ENCODE assay signal across 8 mouse cellular contexts in genomic region chr19:57274286-57274685, GRCm38 (mm10). TPM values are rescaled to one million over a fixed set of nuclear protein-coding genes. Genes with fewer than 3 reads are reported as not detected.
DNase-seq lines count a peak whose midpoint lies in the region; ATAC-seq and TF ChIP-seq lines count a peak whose summit lies in the region.

No protein-coding gene starts in this region.

- ATAC-seq in forebrain, embryonic 16.5 days, result peak; percentile 36; the same call in 1 of the 2 replicates
- ATAC-seq in liver, embryonic 14.5 days (ENCODE audit: insufficient read depth), result no peak
- no peak for ATAC-seq in erythroblast, adult 5-6 weeks (replicated peaks; ENCODE audit: low FRiP score, poor library complexity, severe bottlenecking)

- no peaks in the 10 kb centered on the region for H3K27me3 ChIP-seq in forebrain, embryonic 16.5 days (replicated peaks; ENCODE audit: control insufficient read depth, insufficient read depth, low read length)
- no peaks in the 10 kb centered on the region for H3K27me3 ChIP-seq in liver, embryonic 14.5 days (ENCODE audit: control insufficient read depth, insufficient read depth, low read length)

- TF ChIP-seq EP300 in liver, embryonic 14.5 days (IDR thresholded peaks at IDR 0.05; ENCODE audit: low read depth), result no peak

- DNase-seq in layer of hippocampus, adult 2 months (ENCODE audit: low spot score in 2 of 2), result no peak
- DNase-seq in layer of hippocampus, postnatal 10 days (ENCODE audit: low spot score in 2 of 2), result no peak
- peak; percentile 70 for DNase-seq in cerebellum, adult 9-10 months
- DNase-seq in liver, embryonic 14.5 days (ENCODE audit: low read depth in 3 of 3, low spot score in 3 of 3), result no peak
- no peak for DNase-seq in spleen, postnatal 10 days (ENCODE audit: low spot score in 2 of 2)
- no peak for DNase-seq in left cerebral cortex, postnatal 4 days

- intact Hi-C loops in left cerebral cortex, postnatal 4 days (cut with DNase I), result no loop called here

- H3K36me3 ChIP-seq in forebrain, embryonic 16.5 days (ENCODE audit: control insufficient read depth, insufficient read depth), result no peaks in the 10 kb centered on the region
- H3K36me3 ChIP-seq in liver, embryonic 14.5 days (replicated peaks; ENCODE audit: control insufficient read depth, insufficient read depth, low read depth), result no peaks in the 10 kb centered on the region

- peak overlapping the region; percentile 58; the same call in 1 of the 2 replicates for H3K27ac ChIP-seq in layer of hippocampus, adult 2 months
- H3K27ac ChIP-seq in forebrain, embryonic 16.5 days (ENCODE audit: low read length), result no peak overlapping the region
- no peak overlapping the region for H3K27ac ChIP-seq in liver, embryonic 14.5 days

- H3K4me3 ChIP-seq in layer of hippocampus, adult 2 months, result peak overlapping the region; percentile 26
- H3K4me3 ChIP-seq in forebrain, embryonic 16.5 days (replicated peaks; ENCODE audit: low read length), result no peak overlapping the region
- no peak overlapping the region for H3K4me3 ChIP-seq in liver, embryonic 14.5 days (ENCODE audit: insufficient read depth in 1 of 2, low read depth in 2 of 2, low read length in 2 of 2)

- H3K9me3 ChIP-seq in forebrain, embryonic 16.5 days (ENCODE audit: control insufficient read depth, low read length), result no peaks in the 10 kb centered on the region
- H3K9me3 ChIP-seq in liver, embryonic 14.5 days (ENCODE audit: control insufficient read depth, low read length), result no peaks in the 10 kb centered on the region

- TF ChIP-seq CTCF in layer of hippocampus, adult 2 months (conservative IDR thresholded peaks at IDR 0.05), result no peak
- no peak for TF ChIP-seq CTCF in liver, embryonic 14.5 days (IDR thresholded peaks at IDR 0.05; ENCODE audit: low read depth)

- H3K4me2 ChIP-seq in forebrain, embryonic 16.5 days (ENCODE audit: low read length), result peak overlapping the region; percentile 29
- H3K4me2 ChIP-seq in liver, embryonic 14.5 days (ENCODE audit: low read depth), result peak overlapping the region; percentile 45

- H3K9ac ChIP-seq in forebrain, embryonic 16.5 days (replicated peaks; ENCODE audit: low read depth, low read length), result no peak overlapping the region
- no peak overlapping the region for H3K9ac ChIP-seq in liver, embryonic 14.5 days (replicated peaks)

- peaks cover 37% of the 10 kb centered on the region for H3K4me1 ChIP-seq in forebrain, embryonic 16.5 days (replicated peaks; ENCODE audit: control insufficient read depth, insufficient read depth, low read length)
- H3K4me1 ChIP-seq in liver, embryonic 14.5 days (replicated peaks; ENCODE audit: control insufficient read depth in 2 of 2, insufficient read depth in 2 of 2, low read length in 1 of 2), result peaks cover 0 to 17% of the 10 kb centered on the region in 2 experiments; a peak in 2 of 4 replicates

- 34% methylated on average over 12 of the region's 12 CpGs for WGBS in forebrain, embryonic 16.5 days
- WGBS in liver, embryonic 14.5 days (ENCODE audit: insufficient replicate concordance), result 38% methylated on average over 12 of the region's 12 CpGs

RNA-seq across cellular contexts. Expression of gene Ablim1, which starts 40.4 kb away (rescaled TPM):
- total RNA-seq in layer of hippocampus, adult 2 months (2021), result 10 to 100 TPM; 85.1 to 86.0 TPM
- total RNA-seq in layer of hippocampus, postnatal 10 days (2021), result 10 to 100 TPM; 81.9 to 87.6 TPM
- polyA plus RNA-seq in forebrain, embryonic 16.5 days (2015; fragmentation: Nextera tagmentation; extraction: Ambion mirVana), result 47.1 and 48.5 TPM in 2 replicates
- 2.8 and 3.0 TPM in 2 replicates for polyA plus RNA-seq in liver, embryonic 14.5 days (2012; rRNA removed)
- 4.7 and 6.3 TPM in 2 replicates for polyA plus RNA-seq in liver, embryonic 14.5 days (2014; fragmentation: Nextera tagmentation; extraction: Ambion mirVana)
- 100 to 1,000 TPM; 204 to 208 TPM for total RNA-seq in left cerebral cortex, postnatal 4 days (2021)
- total RNA-seq in erythroblast, adult 5-6 weeks (2015; ENCODE audit: low replicate concordance), result 0.42 and 1.5 TPM in 2 replicates
- 0.84 and 1.0 TPM in 2 replicates for total RNA-seq in erythroblast, adult 5-6 weeks (2017; ENCODE audit: low replicate concordance)

Comparison
In these comparisons a context has a peak if more than half of its experiments do, and no peak if none do; other contexts are left out.
1. RNA of gene Ablim1, which starts 40.4 kb away (total RNA-seq): 204 to 208 TPM in left cerebral cortex, postnatal 4 days, 81.9 to 87.6 TPM in layer of hippocampus, postnatal 10 days and 85.1 to 86.0 TPM in layer of hippocampus, adult 2 months; 0.42 to 1.5 TPM in erythroblast, adult 5-6 weeks; every median in the first group is over 10 times any median in the second.